34 mouse cellular contexts compared by ENCODE assay signal in the genomic region with DNA sequence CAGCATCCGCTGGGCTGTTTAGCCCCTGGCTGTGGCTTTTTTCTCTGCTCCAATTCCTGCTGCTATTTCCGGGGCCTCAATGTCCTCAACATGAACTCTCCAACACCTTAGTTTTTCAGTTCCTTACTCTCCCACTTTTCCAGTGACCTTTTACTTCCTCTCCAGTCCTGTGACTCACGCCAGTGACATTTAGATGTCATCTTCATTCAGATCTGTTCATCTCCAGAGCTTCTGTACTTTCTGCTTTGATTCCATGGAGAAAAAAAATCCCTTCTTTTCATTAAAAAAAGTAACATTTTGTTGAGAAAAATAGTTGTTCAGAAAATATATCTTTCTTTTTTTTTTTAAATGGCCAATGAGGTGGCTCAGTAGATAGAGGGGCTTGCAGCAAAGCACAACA. TPM values are rescaled to one million over a fixed set of nuclear protein-coding genes. Genes with fewer than 3 reads are reported as not detected.
DNase-seq lines count a peak whose midpoint lies in the region; ATAC-seq lines count a peak whose summit lies in the region.
"Had no signal": no experiment of that assay in that cellular context is flagged by ENCODE, and none has a peak within 500 bp of the region (broad histone marks: within the 10 kb centered on the region; RNA-seq: fewer than 3 reads in every experiment).

No protein-coding gene starts in this region.

- peaks cover 9% of the 10 kb centered on the region for H3K4me1 ChIP-seq in midbrain, embryonic 13.5 days (replicated peaks)
- H3K4me1 ChIP-seq: heart, embryonic 12.5 days had no signal

- no peak overlapping the region for H3K9ac ChIP-seq in midbrain, embryonic 13.5 days (replicated peaks)
- H3K9ac ChIP-seq: embryonic facial prominence, embryonic 13.5 days; forebrain, embryonic 12.5 days; heart, embryonic 12.5 days; heart, embryonic 15.5 days; hindbrain, embryonic 13.5 days had no signal

- peaks cover 26% of the 10 kb centered on the region for H3K27me3 ChIP-seq in midbrain, embryonic 13.5 days

- no peak overlapping the region for H3K4me2 ChIP-seq in midbrain, embryonic 13.5 days (replicated peaks)
- H3K4me2 ChIP-seq: embryonic facial prominence, embryonic 13.5 days; forebrain, embryonic 12.5 days; heart, embryonic 12.5 days; heart, embryonic 15.5 days; hindbrain, embryonic 13.5 days had no signal

- no peak overlapping the region for H3K27ac ChIP-seq in midbrain, embryonic 13.5 days
- H3K27ac ChIP-seq: embryonic facial prominence, embryonic 10.5 days; embryonic facial prominence, embryonic 13.5 days; forebrain, embryonic 12.5 days; heart, embryonic 15.5 days; hindbrain, embryonic 10.5 days; hindbrain, embryonic 13.5 days had no signal

- H3K4me3 ChIP-seq in midbrain, embryonic 13.5 days (replicated peaks): no peak overlapping the region
- H3K4me3 ChIP-seq: embryonic facial prominence, embryonic 10.5 days; embryonic facial prominence, embryonic 13.5 days; erythroblast, embryonic 14.5 days; forebrain, embryonic 12.5 days; heart, embryonic 12.5 days; heart, embryonic 15.5 days; hindbrain, embryonic 10.5 days; hindbrain, embryonic 13.5 days had no signal

- peak; percentile 51 to 78 for DNase-seq in adrenal gland, adult (ENCODE audit: inconsistent age in 2 of 2, low spot score in 1 of 2)
- no peak for DNase-seq in adrenal gland, postnatal 25 days
- peak; percentile 32 for DNase-seq in adrenal gland, postnatal 14 days
- no peak for DNase-seq in adrenal gland, postnatal 4 days (ENCODE audit: low spot score in 2 of 2)
- peak; percentile 17 to 42 for DNase-seq in adrenal gland, postnatal 36 days
- no peak for DNase-seq in c-Kit-positive CD71-positive TER-119-positive erythroid progenitor cells, embryonic 14.5 days (ENCODE audit: low spot score)
- DNase-seq in layer of hippocampus, postnatal 14 days (ENCODE audit: low spot score in 2 of 2): no peak
- DNase-seq: B cell, adult 2 months; cerebellum, adult 11-12 months; cerebellum, adult 8-10 months; cerebellum, postnatal 10 days; cerebellum, postnatal 36 days; embryo, embryonic 11 days; gastrocnemius, postnatal 25 days; heart, adult 18-20 months; heart, postnatal 10 days; heart, postnatal 36 days; kidney, adult 18-20 months; kidney, adult 9 months had no signal

- H3K9me3 ChIP-seq in midbrain, embryonic 13.5 days: no peaks in the 10 kb centered on the region
- H3K9me3 ChIP-seq: embryonic facial prominence, embryonic 10.5 days; embryonic facial prominence, embryonic 13.5 days; forebrain, embryonic 12.5 days; heart, embryonic 12.5 days; heart, embryonic 15.5 days; hindbrain, embryonic 10.5 days; hindbrain, embryonic 13.5 days had no signal

- WGBS in midbrain, embryonic 13.5 days: 71% methylated on average over 3 of the region's 3 CpGs

- no peaks in the 10 kb centered on the region for H3K36me3 ChIP-seq in midbrain, embryonic 13.5 days
- H3K36me3 ChIP-seq: embryonic facial prominence, embryonic 10.5 days; embryonic facial prominence, embryonic 13.5 days; forebrain, embryonic 12.5 days; heart, embryonic 12.5 days; heart, embryonic 15.5 days; hindbrain, embryonic 10.5 days; hindbrain, embryonic 13.5 days had no signal

- no peak for ATAC-seq in midbrain, embryonic 13.5 days
- ATAC-seq: activated CD4-positive, CD25-positive, alpha-beta regulatory T cell, adult 4 months; CD4-positive, CD25-positive, alpha-beta regulatory T cell, adult 4 months; forebrain, embryonic 16.5 days; hindbrain, embryonic 16.5 days; inflammation-experienced regulatory T-cells, adult 6 months; intestine, embryonic 16.5 days had no signal

RNA-seq across cellular contexts. Expression of gene Cpm, which starts 5.1 kb away (rescaled TPM):
- total RNA-seq in adrenal gland, postnatal 25 days (2021): 26.0 and 27.0 TPM in 2 replicates
- 23.7 and 28.6 TPM in 2 replicates for total RNA-seq in adrenal gland, postnatal 14 days (2021)
- 10 to 100 TPM; 24.4 to 25.3 TPM for total RNA-seq in adrenal gland, postnatal 4 days (2021)
- total RNA-seq in adrenal gland, postnatal 36 days (2021): 10 to 100 TPM; 25.3 to 34.9 TPM
- 1 to 10 TPM; 7.7 to 7.8 TPM for total RNA-seq in layer of hippocampus, postnatal 14 days (2021)
- 3.3 and 5.7 TPM in 2 replicates for polyA plus RNA-seq in midbrain, embryonic 13.5 days (2015; fragmentation: Nextera tagmentation; extraction: Ambion mirVana)
- polyA plus RNA-seq: erythroblast, embryonic 14.5 days had no signal

Comparison
In these comparisons a context has a peak if more than half of its experiments do, and no peak if none do; other contexts are left out.
1. DNase-seq: peak in adrenal gland, adult (2 of 2), adrenal gland, postnatal 14 days (single experiment) and adrenal gland, postnatal 36 days (2 of 2); none in adrenal gland, postnatal 25 days (single experiment), adrenal gland, postnatal 4 days (0 of 2), c-Kit-positive CD71-positive TER-119-positive erythroid progenitor cells, embryonic 14.5 days (single experiment) and layer of hippocampus, postnatal 14 days (0 of 2).